Mouse (Mus musculus): ENCODE results near the gene Pcyox1.
"Not testable (repeated sequence)": the region's sequence is repeated elsewhere in the genome, so short reads cannot be mapped to it uniquely, and the experiment has no call there.

The Pcyox1 gene

DNA sequence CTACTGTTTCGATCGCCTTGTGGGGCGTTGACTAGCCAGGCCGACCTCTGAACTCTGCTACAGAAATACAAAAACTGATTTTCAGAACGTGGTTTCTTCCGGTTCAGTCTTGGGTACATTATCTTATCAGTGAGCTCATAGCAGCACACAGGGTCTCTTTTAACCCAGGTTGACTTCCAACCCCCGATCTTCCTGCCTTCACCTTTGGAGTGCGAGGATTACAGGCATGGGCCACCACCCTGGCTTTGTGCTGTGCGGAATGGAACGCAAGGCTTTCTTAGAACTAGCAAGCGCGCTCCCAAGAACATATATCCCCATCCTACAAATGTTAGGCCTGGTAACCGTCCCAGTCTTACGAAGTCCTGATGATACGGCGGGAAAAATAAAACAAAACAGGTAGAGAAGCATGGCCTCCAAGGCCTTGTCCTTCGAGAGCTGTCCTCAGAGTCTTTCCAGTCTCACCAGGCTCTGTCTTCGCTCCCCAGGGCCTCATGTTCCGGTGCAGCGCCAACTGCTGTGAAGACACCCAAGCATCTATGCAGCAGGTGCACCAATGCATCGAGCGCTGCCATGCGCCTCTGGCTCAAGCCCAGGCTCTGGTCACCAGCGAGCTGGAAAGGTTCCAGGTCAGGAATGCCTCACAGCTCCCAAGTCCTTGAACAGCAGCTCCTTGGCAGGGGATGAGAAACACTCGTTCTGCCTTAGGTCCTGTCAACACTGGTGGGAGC, 30.7 kb downstream of the Pcyox1 start:
- peak in 1 of 2 experiments; percentile 36 for DNase-seq (ENCODE audit: low spot score in 2 of 2)

DNA sequence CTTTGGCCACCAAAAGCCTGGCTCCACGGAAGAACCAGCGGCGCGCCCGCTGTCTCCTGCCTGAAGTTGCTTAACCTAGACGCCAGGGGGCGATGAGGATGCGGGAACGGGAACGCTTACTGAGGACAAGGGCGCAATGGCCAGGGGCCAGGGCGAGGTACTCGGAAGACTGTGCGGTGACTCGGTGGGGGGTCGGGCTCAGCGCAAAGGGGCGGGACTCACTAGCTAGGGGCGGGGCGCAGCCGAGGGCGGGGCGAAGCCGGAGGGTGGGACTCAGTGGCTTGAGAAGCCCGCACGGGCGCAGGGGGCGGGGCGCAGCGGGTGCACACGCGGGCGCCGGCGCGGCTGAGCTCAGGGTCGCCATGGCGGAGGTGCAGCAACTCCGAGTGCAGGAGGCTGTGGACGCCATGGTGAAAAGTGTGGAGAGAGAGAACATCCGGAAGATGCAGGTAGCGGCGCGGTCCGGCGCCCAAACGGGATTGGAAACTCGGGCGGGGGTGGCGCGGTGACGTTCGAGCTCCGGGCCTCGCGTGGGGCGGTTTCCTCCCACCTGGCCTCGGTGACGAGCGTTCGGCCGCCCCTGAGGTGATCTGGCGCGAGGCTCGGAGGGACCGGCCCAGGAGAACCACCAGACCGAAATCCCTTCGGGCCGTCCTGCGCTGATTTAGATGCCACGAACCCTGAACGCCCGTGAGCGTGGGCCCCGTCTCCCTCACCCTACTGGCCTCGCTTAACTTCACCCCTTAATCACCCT, 31.4 kb downstream of the Pcyox1 start, which contains the start of gene Fam136a:
Gene Fam136a, plus strand, starts transcription at position 276 of the 754 bp plus-strand sequence.
- peak; percentile 74 to 90 for DNase-seq (ENCODE audit: low spot score in 2 of 2)

DNA sequence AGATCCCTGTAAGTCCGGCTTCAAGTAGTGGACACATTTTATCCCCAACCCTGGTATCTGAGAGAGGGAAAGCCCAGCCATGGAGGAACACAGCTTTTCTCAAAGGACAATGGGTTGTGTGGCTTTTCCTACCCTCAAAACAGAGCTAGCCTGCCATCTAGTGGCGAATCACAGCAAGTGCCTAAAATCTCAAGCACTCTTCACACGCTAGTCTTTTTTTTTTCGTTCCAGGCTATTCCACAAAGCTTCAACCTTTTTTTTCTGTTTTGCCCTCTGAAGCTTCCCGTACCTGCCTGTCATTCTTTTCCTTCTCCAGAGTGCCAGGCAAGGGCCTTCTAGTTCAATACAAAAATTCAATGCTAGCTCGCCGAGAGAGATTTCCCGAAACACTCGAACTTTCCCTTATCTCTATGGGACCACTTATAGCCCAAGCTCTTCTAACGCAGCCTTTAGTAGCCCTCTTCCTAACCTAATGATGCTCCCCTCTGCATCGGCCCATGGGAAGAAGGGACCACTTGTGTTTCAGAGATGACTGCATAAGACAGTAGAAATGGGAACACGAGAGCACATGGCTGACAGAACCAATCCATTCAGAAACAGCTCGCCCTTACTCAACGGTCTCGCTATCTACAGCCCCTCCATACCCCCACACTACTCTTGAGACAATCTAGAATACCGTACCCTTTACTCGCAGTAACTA, 32.4 kb downstream of the Pcyox1 start:
- DNase-seq (ENCODE audit: low spot score in 2 of 2) = peak in 1 of 2 experiments; percentile 82

DNA sequence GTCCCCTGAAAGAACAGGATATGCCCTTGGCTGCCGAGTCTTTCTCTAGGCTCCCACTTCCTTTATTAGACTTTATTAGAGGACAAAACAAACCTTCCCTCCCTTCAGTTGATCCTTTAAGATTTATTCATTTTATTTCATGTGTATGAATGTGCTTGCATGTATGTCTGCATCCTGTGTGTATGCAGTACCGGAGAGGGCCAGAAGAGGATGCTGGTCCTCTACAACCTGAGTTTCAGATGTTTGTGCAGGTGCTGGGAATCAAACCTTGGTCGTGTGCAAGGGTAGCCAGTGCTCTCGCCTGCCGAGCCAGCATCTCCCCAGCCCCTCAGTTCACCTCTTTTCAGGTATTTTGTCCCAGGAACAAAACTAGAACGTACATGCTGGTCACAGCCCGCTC, 35.6 kb downstream of the Pcyox1 start:
- DNase-seq (ENCODE audit: low spot score in 2 of 2) = no peak

DNA sequence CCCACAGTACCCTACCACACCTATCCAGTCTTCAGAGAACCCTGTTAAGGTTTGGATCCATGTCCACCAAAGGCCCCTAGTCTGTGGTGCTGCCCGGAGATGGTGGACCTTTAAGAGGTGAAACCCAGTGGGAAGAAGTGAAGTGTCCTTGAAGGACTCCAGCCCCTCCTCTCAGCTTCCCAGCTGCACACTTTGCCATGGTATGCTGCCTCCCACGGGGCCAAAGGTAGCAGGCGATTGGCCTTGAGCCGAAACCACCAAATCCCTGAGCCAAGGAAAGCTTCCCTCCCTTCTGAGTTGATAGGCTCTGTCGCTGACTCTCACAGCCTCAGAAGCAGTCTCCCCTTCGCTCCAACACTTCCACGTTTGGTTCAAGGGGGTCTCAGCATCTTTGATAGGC, 36.3 kb downstream of the Pcyox1 start:
- no peak for DNase-seq (ENCODE audit: low spot score in 2 of 2)

DNA sequence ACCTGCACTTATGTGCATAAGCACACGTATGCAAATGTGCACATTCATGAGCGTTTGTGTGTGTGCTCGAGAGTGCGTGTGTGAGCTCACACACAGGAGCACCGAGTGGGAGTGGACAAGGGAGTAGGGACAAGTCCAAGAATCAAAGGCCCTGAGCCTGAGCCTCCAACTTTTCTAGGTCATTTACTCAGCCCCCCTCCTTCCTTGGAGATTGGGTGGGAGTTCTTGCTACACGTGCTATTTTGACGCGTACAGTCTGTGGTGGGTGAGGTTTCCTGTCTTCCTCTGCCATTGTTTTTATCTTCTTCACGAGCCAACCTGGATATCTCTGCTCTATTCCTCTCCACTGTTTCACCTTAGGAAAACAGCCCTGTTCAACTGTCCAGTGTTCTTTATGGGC, 40.0 kb downstream of the Pcyox1 start:
- DNase-seq (ENCODE audit: low spot score in 2 of 2) = no peak

DNA sequence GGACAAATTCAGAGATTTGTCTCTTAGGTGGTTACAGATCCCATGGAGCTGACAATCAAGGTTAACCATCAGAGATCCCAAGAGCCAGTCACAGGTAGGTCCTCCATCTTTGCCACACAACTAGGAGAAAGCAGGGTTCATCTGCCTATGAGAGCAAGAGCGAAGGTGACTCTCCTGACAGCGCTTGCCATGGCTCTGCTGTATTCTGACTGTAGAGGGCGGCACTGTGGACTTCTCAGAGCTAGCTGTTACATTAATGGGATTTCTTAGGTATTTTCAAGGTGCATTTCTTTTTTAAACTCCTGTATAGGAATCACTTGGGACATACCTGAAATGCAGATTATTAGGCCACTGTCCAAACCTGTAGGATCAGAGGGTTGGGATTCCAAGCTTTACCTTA, 42.0 kb downstream of the Pcyox1 start:
- DNase-seq (ENCODE audit: low spot score in 2 of 2) = no peak

DNA sequence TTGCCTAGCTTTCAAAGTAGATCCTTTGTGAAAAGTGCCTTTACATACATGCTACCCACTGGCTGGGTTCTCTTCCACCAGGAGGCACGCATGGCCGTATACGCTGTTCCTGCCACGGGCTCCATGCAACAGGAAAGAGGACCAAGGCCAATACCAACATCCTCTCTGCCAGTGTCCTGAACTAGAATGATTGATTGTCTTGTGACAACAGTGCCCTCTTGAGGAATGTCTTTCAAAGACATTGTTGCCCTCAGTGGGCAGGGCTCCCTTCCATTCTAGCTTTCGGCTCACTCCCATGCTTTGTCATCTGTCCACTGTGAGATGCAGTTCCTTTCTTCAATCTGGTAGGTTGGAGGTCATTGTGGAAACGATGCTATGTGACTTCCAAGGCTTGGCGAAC, 47.7 kb downstream of the Pcyox1 start:
- DNase-seq (ENCODE audit: low spot score in 2 of 2) = peak in 1 of 2 experiments; percentile 52

DNA sequence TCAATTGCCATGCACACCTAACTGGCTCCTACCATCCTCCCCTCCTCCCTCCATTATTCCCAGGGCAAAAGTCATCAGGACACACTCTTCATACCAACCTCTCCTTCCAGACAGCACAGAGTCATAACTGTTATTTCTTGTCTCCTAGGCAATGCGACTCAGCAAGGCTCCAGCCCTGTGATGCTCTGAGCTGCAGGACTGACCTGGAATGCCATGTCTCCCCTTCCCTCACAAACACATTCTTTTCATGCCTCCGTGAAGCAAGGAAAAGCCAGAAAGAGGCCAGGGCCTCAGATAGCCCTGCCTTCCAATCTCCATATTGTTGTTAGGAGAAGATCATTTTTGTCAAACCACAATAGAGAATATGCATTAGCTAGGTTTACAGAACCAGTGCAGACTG, 50.9 kb downstream of the Pcyox1 start:
- no peak for DNase-seq (ENCODE audit: low spot score in 2 of 2)

DNA sequence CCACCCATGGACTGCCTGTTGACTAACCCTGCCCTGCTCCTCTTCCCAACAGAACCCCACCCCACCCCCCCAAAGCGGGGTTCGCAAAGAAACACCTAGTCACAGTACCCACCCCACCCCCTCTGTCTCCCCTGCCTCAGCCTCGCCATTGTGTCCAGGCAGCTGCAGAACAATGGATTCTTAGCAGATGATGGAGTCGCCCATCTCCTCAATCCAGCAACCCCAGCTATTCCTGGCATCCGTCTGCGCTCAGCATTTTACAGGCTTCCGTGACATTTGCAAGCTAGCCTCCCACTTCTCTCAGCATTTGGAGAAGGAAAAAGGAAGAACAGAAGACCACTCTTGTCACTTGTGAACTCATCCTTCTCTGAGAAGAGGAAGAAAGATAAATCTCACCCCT, 53.3 kb downstream of the Pcyox1 start:
- DNase-seq (ENCODE audit: low spot score in 2 of 2) = no peak

DNA sequence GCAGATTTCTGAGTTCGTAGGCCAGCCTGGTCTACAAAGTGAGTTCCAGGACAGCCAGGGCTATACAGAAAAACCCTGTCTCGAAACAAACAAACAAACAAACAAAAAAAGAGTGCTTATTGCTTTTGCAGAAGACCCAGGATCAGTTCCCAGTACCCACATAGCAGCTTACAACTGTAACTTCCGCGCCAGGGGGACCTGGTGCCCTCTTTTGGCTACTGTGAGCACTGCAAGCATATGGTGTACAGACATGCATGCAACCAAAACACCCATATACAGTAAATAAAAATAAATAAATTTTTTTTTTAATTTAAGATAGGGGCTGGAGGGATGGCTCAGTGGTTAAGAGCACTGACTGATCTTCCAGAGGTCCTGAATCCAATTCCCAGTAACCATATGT, 60.6 kb downstream of the Pcyox1 start:
- not testable (repeated sequence) for DNase-seq (ENCODE audit: low spot score in 2 of 2)

Data from left cerebral cortex, adult 9 months (tissue).